Mouse (Mus musculus): ENCODE measurements around the gene Atg14. TPM values are rescaled to one million over a fixed set of nuclear protein-coding genes. Genes with fewer than 3 reads are reported as not detected.
"Not testable (repeated sequence)": the region's sequence is repeated elsewhere in the genome, so short reads cannot be mapped to it uniquely, and the experiment has no call there.

Gene Atg14
- total RNA-seq (2021): 10 to 100 TPM; 14.7 to 15.1 TPM
- long read RNA-seq, experiment 1, transcript Atg14-201 (10 exons, 3,450 nt): major isoform, 19 of 23 reads
- long read RNA-seq, experiment 1, partial matches to known transcripts: 0 of 23 reads
- long read RNA-seq, experiment 1, other reads (novel, unspliced or antisense): 4 of 23 reads
- long read RNA-seq, experiment 2, transcript Atg14-201 (10 exons, 3,450 nt): major isoform, 11 of 14 reads
- long read RNA-seq, experiment 2, partial matches to known transcripts: 3 of 14 reads
- long read RNA-seq, experiment 2, other reads (novel, unspliced or antisense): 0 of 14 reads

GRCm38 (mm10) chr14:47570549-47570948, at the start of gene Atg14:
Atg14 (minus strand) TSS chr14:47570649.
- not testable (repeated sequence) for DNase-seq (ENCODE audit: low spot score in 2 of 2)

GRCm38 (mm10) chr14:47618891-47619290, 48.4 kb upstream of the Atg14 start:
- DNase-seq (ENCODE audit: low spot score in 2 of 2): no peak

- DNase-seq (ENCODE audit: low spot score in 2 of 2): no peak
Observed at GRCm38 (mm10) chr14:47613254-47613653, 42.8 kb upstream of the Atg14 start.

GRCm38 (mm10) chr14:47597942-47598388, 27.5 kb upstream of the Atg14 start:
- DNase-seq (ENCODE audit: low spot score in 2 of 2): peak; percentile 49 to 84

DNA sequence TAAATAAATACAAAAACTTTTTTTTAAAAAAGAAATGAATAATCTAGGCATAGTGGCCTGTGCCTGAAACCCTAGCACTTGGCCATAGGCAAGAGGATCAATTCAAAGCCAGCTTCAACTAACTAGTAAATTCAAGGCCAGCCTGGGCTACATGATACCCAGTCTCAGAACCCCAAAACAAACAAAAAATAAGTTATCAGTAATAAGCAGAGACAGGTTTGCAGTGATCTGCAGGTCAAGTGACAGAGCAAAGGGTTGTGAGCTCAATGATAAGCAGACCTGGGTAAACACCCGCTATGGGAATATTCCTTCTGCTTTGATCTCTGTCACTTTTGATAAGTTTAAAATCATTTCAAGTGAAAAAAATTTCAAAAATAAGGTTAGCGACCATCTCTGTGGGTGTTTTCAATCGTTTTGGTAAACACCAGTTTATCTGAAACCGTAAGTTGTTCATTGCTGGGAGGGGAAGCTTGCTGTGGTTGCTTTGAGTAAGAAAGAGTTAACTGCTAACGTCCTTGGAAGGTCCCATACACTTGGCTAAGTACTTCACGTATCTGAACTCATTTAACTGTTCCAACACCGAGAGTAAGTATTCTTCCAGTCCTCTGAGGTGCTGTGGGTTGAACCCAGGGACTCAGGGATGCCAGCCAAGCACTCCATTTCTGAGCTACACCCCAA, 24.1 kb upstream of the Atg14 start:
- DNase-seq (ENCODE audit: low spot score in 2 of 2): no peak

GRCm38 (mm10) chr14:47590391-47590975, 20.0 kb upstream of the Atg14 start:
- DNase-seq (ENCODE audit: low spot score in 2 of 2): peak in 1 of 2 experiments; percentile 24

- no peak for DNase-seq (ENCODE audit: low spot score in 2 of 2)
Observed at GRCm38 (mm10) chr14:47589444-47589843, 19.0 kb upstream of the Atg14 start.

GRCm38 (mm10) chr14:47584346-47584745, 13.9 kb upstream of the Atg14 start:
- DNase-seq (ENCODE audit: low spot score in 2 of 2): no peak

DNA sequence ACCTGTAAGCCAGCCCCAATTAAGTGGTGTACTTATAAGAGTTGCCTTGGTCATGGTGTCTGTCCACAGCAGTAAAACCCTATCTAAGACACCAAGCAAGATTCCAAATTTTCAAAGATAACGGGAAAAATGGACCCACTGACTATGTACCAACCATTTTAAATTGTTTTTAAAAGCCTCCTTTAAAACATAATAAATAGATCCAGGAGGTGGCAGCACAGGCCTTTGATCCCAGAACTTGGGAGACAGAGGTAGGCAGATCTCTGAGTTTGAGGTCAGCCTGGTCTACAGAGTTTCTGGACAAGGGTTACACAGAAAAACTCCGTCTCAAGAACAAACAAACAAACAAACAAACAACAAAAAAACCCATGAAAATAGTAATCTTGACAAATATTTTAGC, 11.2 kb upstream of the Atg14 start:
- no peak for DNase-seq (ENCODE audit: low spot score in 2 of 2)

GRCm38 (mm10) chr14:47581280-47581679, 10.8 kb upstream of the Atg14 start:
- DNase-seq (ENCODE audit: low spot score in 2 of 2): no peak

- DNase-seq (ENCODE audit: low spot score in 2 of 2): peak in 1 of 2 experiments; percentile 11
Observed at GRCm38 (mm10) chr14:47578086-47578485, 7.6 kb upstream of the Atg14 start.

GRCm38 (mm10) chr14:47576687-47577086, 6.2 kb upstream of the Atg14 start:
- no peak for DNase-seq (ENCODE audit: low spot score in 2 of 2)

DNA sequence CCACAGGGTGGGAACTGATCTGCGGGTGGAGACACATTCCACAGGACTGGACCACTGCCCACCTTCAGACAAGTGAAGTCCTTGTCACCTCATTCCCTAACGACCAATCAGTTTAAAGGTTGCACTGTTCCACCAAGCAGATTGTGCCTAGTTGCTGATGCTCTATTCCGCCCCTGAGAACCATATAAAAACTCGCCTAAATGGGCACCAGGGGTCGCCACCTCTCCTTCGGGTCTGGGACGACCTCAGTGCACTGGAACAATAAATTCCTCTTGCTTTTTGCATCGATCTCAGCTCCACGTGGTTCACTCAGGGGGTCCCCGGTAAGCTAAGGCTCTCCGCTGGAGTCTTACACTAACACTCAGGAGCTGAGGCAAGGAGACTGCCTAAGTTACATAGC, 4.3 kb upstream of the Atg14 start:
- no peak for DNase-seq (ENCODE audit: low spot score in 2 of 2)

DNA sequence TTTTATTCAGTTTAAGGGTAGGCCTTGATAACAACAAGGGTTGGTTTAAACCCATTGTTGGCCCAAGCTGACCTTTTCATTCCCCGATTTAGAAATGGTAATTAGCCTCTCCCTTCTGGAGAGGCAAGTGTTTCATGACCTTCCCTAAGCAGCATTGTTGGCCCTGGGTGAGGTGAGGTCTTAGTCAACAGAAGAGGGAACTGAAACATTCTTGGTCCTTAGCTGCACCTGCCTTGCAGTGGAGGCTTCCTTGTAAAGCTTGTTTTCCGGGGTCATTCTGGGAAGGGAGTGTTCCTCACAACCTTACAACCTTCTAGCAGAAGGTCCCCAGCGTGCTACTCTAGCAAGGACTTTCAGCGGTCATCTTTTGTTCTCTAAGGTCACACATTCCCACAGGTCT, 2.3 kb upstream of the Atg14 start:
- no peak for DNase-seq (ENCODE audit: low spot score in 2 of 2)

DNA sequence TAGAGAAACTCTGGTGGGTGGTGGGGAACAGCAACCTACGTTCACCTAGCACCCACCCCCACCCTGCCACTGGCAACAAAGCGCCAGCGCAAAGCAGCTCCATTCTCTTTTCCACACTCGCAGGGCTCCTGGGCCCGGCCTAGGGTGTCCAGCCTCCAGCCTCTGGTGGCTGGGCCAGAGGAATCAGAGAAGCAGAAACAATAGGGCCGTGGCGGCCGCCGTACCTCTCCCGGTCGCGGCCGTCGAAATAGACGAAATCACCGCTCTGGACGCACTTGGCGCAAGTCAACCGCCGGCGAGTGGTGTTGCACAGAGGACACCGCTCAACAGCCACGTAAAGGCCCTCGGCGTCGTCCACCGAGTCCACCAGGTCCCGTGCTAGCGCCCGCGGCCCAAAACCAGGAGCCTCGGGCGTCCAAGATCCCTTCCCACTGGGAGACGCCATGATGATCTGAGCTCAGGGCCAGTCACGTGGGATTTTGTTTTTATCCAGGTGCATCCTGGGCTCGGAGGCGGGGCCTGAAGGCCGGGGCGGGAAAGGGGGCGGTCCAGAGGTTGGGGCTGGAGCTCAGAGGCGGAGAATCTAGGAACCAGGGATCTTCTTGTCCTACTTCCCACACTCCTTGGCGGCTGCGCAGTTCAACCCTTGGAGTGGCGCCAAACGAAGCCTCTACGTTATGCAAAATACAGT, 2.3 kb downstream of the Atg14 start:
- peak; percentile 88 to 96 for DNase-seq (ENCODE audit: low spot score in 2 of 2)

- no peak for DNase-seq (ENCODE audit: low spot score in 2 of 2)
Observed at GRCm38 (mm10) chr14:47563106-47563505, 7.3 kb downstream of the Atg14 start.

GRCm38 (mm10) chr14:47562530-47562929, 7.9 kb downstream of the Atg14 start:
- no peak for DNase-seq (ENCODE audit: low spot score in 2 of 2)

GRCm38 (mm10) chr14:47560714-47561113, 9.7 kb downstream of the Atg14 start:
- no peak for DNase-seq (ENCODE audit: low spot score in 2 of 2)

DNA sequence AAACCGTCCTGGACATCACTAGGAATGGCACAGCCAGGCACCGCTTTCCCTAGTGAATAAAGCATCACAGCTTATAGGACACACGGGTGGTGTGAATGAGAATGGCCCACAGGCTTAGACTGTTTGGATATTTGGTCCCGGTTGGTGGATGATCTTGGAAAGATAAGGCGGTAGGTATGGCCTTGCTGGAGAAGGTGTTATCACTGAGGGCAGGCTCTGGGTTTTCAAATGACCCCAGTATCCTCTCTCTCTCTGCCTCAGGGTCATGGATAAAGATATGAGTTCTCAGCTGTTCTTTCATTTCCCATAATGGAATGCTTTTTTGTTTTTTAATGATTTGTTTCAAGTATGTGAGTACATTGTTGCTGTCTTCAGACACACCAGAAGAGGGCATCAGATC, 15.2 kb downstream of the Atg14 start:
- DNase-seq (ENCODE audit: low spot score in 2 of 2): no peak

GRCm38 (mm10) chr14:47554236-47554635, 16.2 kb downstream of the Atg14 start:
- DNase-seq (ENCODE audit: low spot score in 2 of 2): no peak

DNA sequence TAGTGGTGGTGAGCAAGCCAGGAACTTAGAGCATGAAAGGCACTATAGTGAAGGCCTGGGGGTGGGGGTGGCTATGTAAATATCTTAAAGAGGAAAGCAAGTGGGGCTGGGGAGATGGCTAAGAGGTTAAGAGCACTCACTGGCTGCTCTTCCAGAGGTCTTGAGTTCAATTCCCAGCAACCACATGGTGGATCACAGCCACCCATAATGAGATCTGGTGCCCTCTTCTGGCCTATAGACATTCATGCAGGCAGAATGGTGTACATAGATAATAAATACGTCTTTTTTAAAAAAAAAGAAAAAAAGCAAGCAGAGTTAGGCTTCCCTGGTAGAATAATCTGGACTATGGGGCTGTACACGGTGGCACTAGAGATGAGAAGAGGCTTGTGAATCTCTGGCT, 17.1 kb downstream of the Atg14 start:
- DNase-seq (ENCODE audit: low spot score in 2 of 2): no peak

- DNase-seq (ENCODE audit: low spot score in 2 of 2): no peak
Observed at GRCm38 (mm10) chr14:47551668-47552067, 18.8 kb downstream of the Atg14 start.

Measured in layer of hippocampus, postnatal 14 days (tissue).